Mouse (Mus musculus): ENCODE measurements around the gene Cdh23.

DNA sequence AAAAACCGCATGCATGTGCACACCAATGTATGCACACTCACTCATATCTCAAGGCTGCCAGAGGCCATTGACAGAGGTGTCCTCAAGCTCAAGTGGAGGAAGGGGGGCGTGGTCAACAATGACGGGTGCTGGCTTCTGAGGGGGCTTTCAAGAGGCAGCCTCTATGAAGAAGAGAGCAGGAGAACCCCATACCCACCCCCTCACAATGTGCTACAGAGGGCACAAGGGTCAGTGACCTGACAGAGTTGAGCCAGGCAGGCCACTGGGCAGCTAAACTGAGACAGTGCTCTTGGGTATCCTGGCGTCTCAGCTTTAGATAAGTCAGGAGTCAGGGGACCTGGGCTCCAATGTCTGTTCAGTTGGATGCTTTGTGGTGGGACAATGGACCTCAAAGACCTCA is 6.9 kb downstream of the Cdh23 start:
- no peak for TF ChIP-seq MAFK (IDR thresholded peaks at IDR 0.05; ENCODE audit: insufficient read depth, low read depth, low read length)
- no peak for TF ChIP-seq ZC3H11A (IDR thresholded peaks at IDR 0.05; ENCODE audit: borderline replicate concordance, low read depth, low read length)
- no peak for TF ChIP-seq HCFC1 (IDR thresholded peaks at IDR 0.05; ENCODE audit: borderline replicate concordance, insufficient read depth, low read length)
- no peak for TF ChIP-seq CHD2 (IDR thresholded peaks at IDR 0.05; ENCODE audit: low read depth, low read length)
